Mouse (Mus musculus): ENCODE measurements around the gene Tmem213.

Gene Tmem213

GRCm38 (mm10) chr6:38116107-38116770 is 7.2 kb downstream of the Tmem213 start:
- DNase-seq (ENCODE audit: low read depth, low spot score) = no peak

DNA sequence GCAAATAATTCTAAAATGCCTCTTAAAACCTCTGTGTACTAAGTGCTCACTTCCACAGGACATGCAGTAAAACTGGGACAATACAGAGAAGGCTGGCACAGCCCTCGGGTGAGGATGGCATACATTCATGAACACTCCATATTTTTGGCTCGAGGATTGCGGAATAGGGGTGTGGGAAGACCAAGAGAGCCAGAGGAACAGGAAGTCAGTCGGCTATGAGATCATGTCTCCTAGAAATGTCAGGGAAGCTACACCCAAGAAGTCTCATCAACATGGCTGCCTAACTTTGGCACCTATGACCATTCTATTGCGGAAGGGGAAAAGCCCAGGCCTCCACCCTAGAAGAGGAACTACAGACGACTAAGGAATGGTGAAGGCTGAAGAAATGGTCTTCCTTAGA is 9.3 kb downstream of the Tmem213 start:
- DNase-seq (ENCODE audit: low read depth, low spot score) = no peak

- DNase-seq (ENCODE audit: low read depth, low spot score) = no peak
Observed at GRCm38 (mm10) chr6:38120681-38121371, 11.8 kb downstream of the Tmem213 start.

DNA sequence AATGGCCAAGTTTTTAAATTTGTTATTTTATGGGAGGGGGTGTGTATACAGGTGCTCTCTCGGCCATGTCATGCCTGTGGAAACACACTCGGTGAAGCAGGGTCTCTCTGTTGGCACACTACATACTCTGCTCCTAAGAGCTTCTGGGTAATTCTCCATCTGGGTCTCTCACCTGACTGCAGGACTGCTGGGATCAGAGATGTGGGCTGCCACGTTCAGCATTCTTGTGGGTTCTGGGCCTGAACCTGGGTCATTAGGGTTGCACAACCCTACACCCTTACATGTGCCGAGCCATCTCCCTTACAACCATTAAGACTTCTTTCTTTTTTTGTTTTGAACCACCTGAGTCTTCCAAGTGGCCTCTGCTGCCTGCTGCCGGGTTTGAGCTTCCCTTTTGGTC is 12.8 kb downstream of the Tmem213 start:
- no peak for DNase-seq (ENCODE audit: low read depth, low spot score)

GRCm38 (mm10) chr6:38122791-38123190 is 13.7 kb downstream of the Tmem213 start:
- DNase-seq (ENCODE audit: low read depth, low spot score) = no peak

GRCm38 (mm10) chr6:38123471-38124206 is 14.6 kb downstream of the Tmem213 start:
- no peak for DNase-seq (ENCODE audit: low read depth, low spot score)

DNA sequence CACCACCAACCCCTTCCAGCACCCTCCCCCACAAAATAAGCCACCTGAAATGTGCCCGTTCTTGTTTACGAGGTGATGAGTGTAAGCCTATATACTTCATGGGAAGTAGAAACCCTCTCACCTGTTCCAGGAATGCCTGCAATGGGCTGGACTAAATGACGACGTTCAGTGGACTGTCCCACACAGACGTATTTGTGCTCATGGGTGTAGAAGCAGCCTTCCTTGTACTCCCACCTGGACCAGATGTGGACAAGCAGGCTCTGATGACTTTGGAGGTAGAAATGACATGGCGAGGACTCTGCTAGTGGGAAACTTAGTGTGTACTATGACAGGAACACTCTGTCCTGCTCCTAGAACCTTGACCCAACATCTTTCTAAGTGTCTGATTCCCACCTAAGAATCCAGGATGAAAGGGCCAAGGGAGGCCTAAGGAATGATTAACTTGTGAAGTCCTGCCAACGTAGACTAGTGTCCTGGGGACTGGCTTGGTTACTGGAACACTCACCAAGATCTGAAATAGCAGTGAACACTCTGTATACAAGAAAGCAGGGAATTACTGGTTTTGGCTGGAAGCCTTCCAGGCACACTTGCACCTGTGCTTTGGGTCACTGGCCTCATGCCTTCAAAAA is 15.3 kb downstream of the Tmem213 start, which contains the start of gene Atp6v0a4:
Gene Atp6v0a4 (minus strand): TSS at position 380 of the 629 bp plus-strand sequence.
- DNase-seq (ENCODE audit: low read depth, low spot score) = no peak

- no peak for DNase-seq (ENCODE audit: low read depth, low spot score)
Observed at GRCm38 (mm10) chr6:38124882-38125281, 15.8 kb downstream of the Tmem213 start.

GRCm38 (mm10) chr6:38125462-38125861 is 16.4 kb downstream of the Tmem213 start:
- DNase-seq (ENCODE audit: low read depth, low spot score) = no peak

- DNase-seq (ENCODE audit: low read depth, low spot score) = no peak
Observed at GRCm38 (mm10) chr6:38128115-38128514, 19.1 kb downstream of the Tmem213 start.

DNA sequence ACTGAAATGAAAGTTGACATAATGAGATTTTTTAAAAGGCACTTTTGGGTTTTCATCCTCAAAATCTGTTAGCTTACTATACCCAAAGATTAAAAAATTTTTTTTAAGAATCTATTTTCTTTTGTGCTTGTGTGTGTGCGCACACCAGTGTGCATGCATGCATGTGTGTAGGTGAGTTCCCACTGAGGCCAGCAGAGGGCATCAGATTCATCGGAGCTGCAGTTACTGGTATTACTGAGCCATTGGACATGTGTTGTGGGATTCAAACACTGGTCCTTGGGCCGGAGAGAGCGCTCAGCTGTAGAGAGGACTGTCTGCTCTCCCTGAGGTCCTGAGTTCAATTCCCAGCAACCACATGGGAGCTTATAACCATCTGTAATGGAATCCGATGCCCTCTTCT is 20.8 kb downstream of the Tmem213 start:
- DNase-seq (ENCODE audit: low read depth, low spot score) = no peak

DNA sequence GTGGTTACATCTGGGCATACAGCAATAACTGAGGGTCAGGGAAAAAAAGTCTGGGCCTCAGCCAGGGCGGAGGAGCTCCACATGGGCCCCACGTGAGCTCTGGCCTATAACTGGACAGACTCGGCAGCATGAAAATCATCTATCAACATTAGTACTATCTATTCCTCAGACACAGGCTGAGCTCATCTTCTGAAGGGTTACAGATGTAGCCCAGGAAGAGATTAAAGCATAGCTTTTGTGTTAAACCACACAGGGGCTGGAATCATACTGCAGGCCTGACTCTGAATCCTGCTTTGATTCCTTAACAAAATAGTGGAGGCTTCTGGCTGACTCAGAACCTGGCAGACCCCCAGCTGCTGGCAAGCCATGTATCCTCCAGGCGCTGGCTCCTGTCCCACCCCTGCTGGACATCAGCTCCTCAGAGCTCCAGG is 22.8 kb downstream of the Tmem213 start:
- no peak for DNase-seq (ENCODE audit: low read depth, low spot score)

- DNase-seq (ENCODE audit: low read depth, low spot score) = no peak
Observed at GRCm38 (mm10) chr6:38134806-38135559, 25.9 kb downstream of the Tmem213 start.

DNA sequence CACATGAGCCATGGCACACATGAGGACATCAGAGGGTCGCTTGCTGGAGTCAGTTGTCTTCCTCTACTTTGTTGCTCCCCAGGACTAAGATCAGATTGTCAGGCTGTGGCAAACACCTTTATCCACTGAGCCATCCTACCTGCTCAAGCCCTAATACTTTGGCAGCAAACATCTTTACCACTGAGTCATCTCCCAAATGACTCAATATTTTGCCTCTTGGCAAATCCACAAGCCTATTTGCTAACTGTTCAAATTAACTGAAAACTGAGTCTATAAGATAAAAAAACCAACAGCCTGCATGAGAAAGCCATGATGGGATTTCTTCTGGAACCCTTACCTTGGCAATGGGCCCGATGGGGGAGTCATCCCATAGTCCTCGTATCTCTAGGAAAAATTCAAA is 30.0 kb downstream of the Tmem213 start:
- DNase-seq (ENCODE audit: low read depth, low spot score) = no peak

DNA sequence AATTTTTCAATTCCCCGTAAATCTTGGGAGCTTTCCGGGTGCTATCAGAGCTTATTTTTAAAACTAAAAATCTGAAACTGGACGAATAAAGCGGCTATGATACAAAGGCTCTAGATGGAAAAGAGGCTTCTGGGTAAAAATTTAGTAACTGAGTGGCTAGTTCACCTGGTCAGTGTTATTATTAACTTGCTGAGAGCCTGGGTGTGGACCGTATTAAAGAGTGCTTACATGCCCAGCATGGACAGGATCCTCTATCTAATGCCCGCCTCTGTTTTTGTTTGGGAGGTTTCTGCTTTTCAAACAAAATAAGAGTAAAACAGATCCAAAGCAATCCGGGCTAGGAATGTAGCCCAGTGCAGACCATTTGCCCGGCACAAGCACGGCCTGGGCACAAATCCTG is 31.3 kb downstream of the Tmem213 start:
- DNase-seq (ENCODE audit: low read depth, low spot score) = no peak

- no peak for DNase-seq (ENCODE audit: low read depth, low spot score)
Observed at GRCm38 (mm10) chr6:38144161-38144998, 35.3 kb downstream of the Tmem213 start.

- DNase-seq (ENCODE audit: low read depth, low spot score) = no peak
Observed at GRCm38 (mm10) chr6:38145463-38146065, 36.5 kb downstream of the Tmem213 start.

DNA sequence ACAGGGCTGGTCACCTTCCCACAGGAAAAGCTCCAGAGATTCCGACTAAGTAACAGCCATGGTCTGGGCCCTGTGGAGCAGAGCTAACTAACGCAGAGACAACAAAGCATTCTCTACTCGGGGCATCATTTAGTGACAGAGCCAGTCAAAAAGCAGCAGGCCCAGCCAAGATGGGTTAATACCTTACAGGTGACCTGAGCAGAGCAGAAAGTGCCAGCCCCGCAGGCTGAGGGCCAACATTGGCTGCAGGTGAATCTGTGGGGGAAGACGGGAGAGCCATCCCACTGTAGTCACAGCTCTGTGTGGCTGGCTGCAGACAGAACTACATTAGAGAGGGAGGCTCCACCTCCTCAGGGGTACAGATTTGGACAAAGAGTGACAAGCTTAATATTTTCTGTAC is 38.2 kb downstream of the Tmem213 start:
- DNase-seq (ENCODE audit: low read depth, low spot score) = no peak

DNA sequence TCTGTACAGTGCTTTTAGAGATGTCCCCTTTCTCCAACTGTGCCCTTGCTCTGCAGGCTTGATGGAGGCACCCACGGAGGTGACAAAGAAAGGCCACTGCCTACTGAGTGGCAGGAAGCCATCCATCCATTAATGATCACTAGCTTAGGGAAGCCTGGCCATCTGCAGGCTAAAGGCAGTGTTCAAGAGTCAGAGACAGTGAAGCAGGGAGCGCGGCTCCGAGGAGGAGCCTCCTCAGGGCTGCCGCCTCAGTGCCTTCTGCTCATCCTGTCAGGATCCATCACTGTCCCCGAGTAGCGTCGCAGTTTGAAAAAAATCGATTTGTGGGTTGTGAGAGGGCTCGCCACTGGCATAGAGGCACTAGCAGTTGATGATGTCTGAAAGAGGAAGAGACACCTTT is 39.6 kb downstream of the Tmem213 start:
- no peak for DNase-seq (ENCODE audit: low read depth, low spot score)

GRCm38 (mm10) chr6:38149483-38149882 is 40.4 kb downstream of the Tmem213 start:
- DNase-seq (ENCODE audit: low read depth, low spot score) = no peak

Measured in retina, postnatal 7 days (tissue).